Mouse (Mus musculus) hindbrain, embryonic 14.5 days (tissue): ENCODE results near the gene Fut1. TPM values are rescaled to one million over a fixed set of nuclear protein-coding genes. Genes with fewer than 3 reads are reported as not detected.
"Not testable (repeated sequence)": the region's sequence is repeated elsewhere in the genome, so short reads cannot be mapped to it uniquely, and the experiment has no call there.

Experiments used
- ATAC-seq: fragments of 200-750 bp; cut with Nextera tagmentation; 2 replicates; pipeline ENCODE4 v1.8.0; 2017; ENCODE audit warnings: moderate number of reproducible peaks, mild to moderate bottlenecking, moderate TSS enrichment, moderate library complexity; ENCODE audit not compliant: low FRiP score
- DNase-seq: peaks from one replicate; pipeline ENCODE4 v3.0.0-alpha.2; 2015; ENCODE audit warnings: low spot score
- H3K27ac ChIP-seq: fragments of 300-500 bp; sonication (generic); 2 replicates; pipeline ENCODE4 v1.5.1; 2014; ENCODE audit warnings: mild to moderate bottlenecking, moderate library complexity
- H3K27me3 ChIP-seq: fragments of 300-500 bp; sonication (generic); 2 replicates; pipeline ENCODE4 v1.6.1; 2014; ENCODE audit warnings: mild to moderate bottlenecking, low read length, mixed read lengths; ENCODE audit not compliant: control insufficient read depth, insufficient read depth
- H3K36me3 ChIP-seq: fragments of 300-500 bp; sonication (generic); replicated peaks from 2 replicates; pipeline ENCODE4 v1.6.1; 2014; ENCODE audit not compliant: control insufficient read depth, insufficient read depth
- H3K4me1 ChIP-seq: fragments of 300-500 bp; sonication (generic); replicated peaks from 2 replicates; pipeline ENCODE4 v1.6.1; 2014; ENCODE audit warnings: antibody characterized with exemption, low read length, mixed read lengths; ENCODE audit not compliant: control insufficient read depth, insufficient read depth
- H3K4me2 ChIP-seq: fragments of 300-500 bp; sonication (generic); replicated peaks from 2 replicates; pipeline ENCODE4 v1.6.1; 2014; ENCODE audit warnings: mild to moderate bottlenecking, moderate library complexity
- H3K4me3 ChIP-seq: fragments of 300-500 bp; sonication (generic); replicated peaks from 2 replicates; pipeline ENCODE4 v1.5.1; 2014; ENCODE audit warnings: mild to moderate bottlenecking, low read length
- H3K9ac ChIP-seq: fragments of 300-500 bp; sonication (generic); 2 replicates; pipeline ENCODE4 v1.6.1; 2014
- H3K9me3 ChIP-seq: fragments of 300-500 bp; sonication (generic); 2 replicates; pipeline ENCODE4 v1.6.1; 2016; ENCODE audit warnings: low read length; ENCODE audit not compliant: control insufficient read depth
- WGBS: fragments of 180-500 bp; shearing (Covaris S2); extraction: QIAGEN DNeasy Blood & Tissue Kit; methylation state at CpG from one replicate; pipeline ENCODE4 v1.1.7; 2014; 5-methylcytosine and 5-hydroxymethylcytosine counted together
- polyA plus RNA-seq: library from polyadenylated mRNA; unstranded; fragments of >200 nt; fragmentation: Nextera tagmentation; extraction: Ambion mirVana; gene quantifications from 2 replicates; pipeline ENCODE4 v1.2.1, GENCODE M21; 2014

Gene Fut1
- polyA plus RNA-seq, 1 experiment from 2014 or later = not detected

DNA sequence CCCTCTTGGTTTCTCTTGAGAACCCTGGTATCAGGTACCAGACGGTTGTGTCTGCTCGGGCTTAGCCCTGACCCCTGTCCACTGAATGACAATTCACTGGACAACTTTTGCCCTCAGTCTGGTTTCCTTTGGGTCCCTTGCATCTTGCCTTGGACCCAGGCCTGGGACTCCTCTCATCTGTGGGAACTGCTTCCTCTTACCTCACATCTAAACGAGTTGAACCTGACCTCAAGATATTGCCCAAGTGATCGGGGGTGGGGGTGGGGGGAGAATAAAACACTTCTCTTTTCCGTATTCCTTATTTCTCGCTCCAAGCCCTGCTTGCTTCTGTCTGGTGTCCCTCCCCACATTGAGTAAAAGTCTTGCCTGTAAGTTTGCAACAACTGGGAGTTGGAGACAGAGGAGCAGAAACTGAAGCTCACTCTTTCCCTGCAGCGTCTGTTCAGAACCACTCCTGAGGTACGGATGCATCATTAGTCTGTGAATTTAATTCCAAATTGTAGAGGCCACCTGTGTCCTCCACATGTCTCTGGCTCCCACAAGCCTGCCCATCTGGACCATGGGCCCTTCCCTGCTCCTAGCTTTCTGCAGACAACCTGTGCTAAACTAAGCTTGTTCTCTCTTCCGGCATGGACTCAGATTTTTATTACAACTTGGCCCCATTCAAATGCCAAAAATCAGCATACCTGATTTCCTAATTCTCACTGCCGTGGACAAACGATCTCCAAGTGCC, 43.8 kb downstream of the Fut1 start:
- H3K4me1 ChIP-seq = no peaks in the 10 kb centered on the region
- 85% methylated on average over 11 of the region's 11 CpGs for WGBS
- no peak overlapping the region for H3K4me3 ChIP-seq
- no peak overlapping the region for H3K4me2 ChIP-seq
- no peak overlapping the region for H3K9ac ChIP-seq
- ATAC-seq (no peak), DNase-seq (no peak)
- H3K27me3 ChIP-seq = no peaks in the 10 kb centered on the region
- H3K36me3 ChIP-seq = no peaks in the 10 kb centered on the region
- H3K27ac ChIP-seq = no peak overlapping the region
- no peaks in the 10 kb centered on the region for H3K9me3 ChIP-seq

DNA sequence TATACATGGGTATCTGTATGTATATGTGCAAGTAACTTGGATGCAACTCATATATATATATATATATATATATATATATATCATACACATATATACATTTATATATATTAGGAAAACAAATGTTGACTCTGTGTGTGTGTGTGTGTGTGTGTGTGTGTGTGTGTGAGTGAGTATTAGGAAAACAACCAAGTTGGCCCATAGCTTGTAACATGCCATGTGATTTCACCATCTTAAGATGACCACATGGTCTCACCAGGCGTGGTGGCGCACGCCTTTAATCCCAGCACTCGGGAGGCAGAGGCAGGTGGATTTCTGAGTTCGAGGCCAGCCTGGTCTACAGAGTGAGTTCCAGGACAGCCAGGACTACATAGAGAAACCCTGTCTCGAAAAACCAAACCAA, 44.6 kb downstream of the Fut1 start:
- H3K4me1 ChIP-seq, H3K36me3 ChIP-seq, H3K4me2 ChIP-seq, DNase-seq, ATAC-seq, H3K27ac ChIP-seq, H3K9ac ChIP-seq, H3K4me3 ChIP-seq, H3K27me3 ChIP-seq, H3K9me3 ChIP-seq: not testable (repeated sequence)
- 85% methylated on average over 6 of the region's 6 CpGs for WGBS

DNA sequence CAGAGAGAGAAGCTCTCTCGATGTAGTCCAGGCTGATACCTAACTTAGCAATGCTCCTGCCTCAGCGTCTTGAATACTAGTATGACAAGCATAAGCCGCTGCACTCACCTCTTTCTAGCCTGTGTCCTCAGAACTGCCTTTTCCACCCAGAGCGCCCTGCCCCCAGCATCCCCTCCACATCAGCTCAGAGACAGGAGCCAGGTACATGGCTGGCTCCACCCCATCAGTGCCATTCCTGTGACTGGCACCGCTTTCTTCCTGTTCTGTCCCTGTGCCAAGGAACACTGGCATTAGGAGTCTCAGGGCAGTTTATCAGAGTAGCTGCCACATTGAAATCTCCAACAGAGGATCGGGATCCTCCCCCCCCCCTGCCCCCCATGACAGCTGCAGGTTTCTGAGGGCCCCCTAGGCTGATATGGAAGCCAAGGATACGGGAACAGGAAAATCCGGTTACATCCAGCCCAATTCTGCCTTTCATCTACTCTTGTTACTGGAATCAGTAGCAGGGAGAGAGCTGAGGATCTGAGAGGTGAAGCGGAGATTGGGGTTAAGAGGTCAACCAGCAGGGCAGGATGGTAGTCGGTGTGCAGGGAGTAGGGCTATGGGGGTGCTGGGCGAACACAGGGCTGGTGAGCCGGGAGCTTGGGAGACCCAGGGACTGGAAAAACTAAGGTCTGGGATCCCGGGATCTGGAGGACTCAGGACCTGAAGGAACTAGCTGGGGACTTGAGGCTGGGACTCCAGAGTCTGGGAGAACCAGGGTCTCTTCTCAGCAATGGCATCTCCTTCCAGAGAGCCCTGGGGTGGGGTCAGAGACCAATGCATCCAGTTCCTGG, 48.4 kb downstream of the Fut1 start:
- 69% methylated on average over 13 of the region's 13 CpGs for WGBS

DNA sequence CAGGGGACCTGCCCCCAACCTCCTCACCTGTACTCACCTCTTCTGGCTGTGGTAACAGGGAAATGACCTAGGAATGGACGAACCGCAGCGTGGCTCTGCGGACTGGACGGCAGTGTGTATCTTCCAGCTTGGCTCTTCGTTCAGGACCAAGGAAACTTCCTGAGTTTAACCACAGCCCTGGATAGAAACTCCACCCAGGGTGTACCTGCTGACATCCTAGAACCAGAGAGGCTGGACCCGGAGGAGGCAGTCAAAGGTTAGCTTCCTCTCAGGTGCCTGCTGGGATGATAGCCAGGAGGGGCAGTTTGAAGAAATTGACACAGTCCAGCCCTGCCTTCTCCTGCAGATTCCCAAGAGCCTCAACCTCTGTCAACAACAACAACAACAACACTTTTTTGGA, 49.1 kb downstream of the Fut1 start, which contains the start of gene Fut2:
Fut2 (minus strand) TSS at position 234 of the 400 bp plus-strand sequence.
- no peaks in the 10 kb centered on the region for H3K4me1 ChIP-seq
- H3K27ac ChIP-seq = no peak within 1 kb of the TSS
- H3K4me2 ChIP-seq = no peak within 1 kb of the TSS
- 82% methylated on average over 7 of the region's 7 CpGs for WGBS
- H3K9me3 ChIP-seq = no peaks in the 10 kb centered on the region
- no peaks in the 10 kb centered on the region for H3K27me3 ChIP-seq
- H3K4me3 ChIP-seq = no peak within 1 kb of the TSS
- H3K36me3 ChIP-seq = no peaks in the 10 kb centered on the region
- no peak within 1 kb of the TSS for H3K9ac ChIP-seq
- no peak for DNase-seq
- no peak for ATAC-seq

More for the DNA sequence above, 48.4 kb downstream of the Fut1 start:
- ATAC-seq (no peak), DNase-seq (no peak)
- Histone ChIP-seq H3K27ac (no peak overlapping the region), H3K4me3 (no peak overlapping the region), H3K9me3 (no peaks in the 10 kb centered on the region), H3K9ac (no peak overlapping the region), H3K4me1 (no peaks in the 10 kb centered on the region), H3K36me3 (no peaks in the 10 kb centered on the region), H3K27me3 (no peaks in the 10 kb centered on the region), H3K4me2 (no peak overlapping the region)

DNA sequence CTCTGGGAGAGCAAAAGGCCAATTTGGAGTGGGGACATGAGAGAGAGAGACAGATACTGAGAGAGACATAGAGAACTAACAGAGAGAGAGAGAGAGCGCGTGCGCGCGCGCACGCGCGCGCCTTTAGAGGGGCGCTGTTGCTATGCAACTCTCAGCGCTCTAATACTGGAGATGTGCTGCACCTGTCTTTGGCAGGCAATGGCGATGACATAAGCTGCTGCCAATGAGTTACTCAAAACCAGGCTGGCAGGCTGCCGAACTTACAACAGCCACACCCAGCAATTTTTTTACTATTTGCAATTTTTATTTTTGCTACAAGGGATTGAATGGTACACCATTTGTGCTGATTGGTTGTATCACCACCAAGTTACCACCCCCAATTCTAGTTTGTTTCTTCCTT, 50.7 kb downstream of the Fut1 start:
- Histone ChIP-seq H3K9me3 (no peaks in the 10 kb centered on the region), H3K4me1 (no peaks in the 10 kb centered on the region), H3K4me2 (no peak overlapping the region), H3K27me3 (no peaks in the 10 kb centered on the region), H3K36me3 (no peaks in the 10 kb centered on the region), H3K27ac (no peak overlapping the region), H3K4me3 (no peak overlapping the region), H3K9ac (no peak overlapping the region)
- 78% methylated on average over 14 of the region's 14 CpGs for WGBS
- no peak for ATAC-seq
- no peak for DNase-seq

DNA sequence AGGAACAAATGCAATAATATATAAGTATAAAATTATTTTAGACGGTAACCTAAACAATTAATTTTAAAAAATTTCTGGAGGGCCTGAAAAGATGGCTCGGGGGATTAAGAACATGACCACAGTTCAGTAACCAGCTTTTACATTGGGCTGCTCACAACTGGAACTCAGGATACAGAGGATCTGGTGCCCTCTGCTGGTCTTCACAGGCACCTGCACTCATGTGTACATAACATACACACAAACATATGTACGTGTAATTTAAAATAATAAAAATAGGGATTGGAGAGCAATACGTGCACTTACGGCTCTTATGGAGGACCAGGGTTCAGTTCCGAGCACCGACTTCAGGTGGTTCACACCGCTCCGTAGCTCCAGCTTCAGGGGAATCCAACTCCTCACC, 51.8 kb downstream of the Fut1 start:
- H3K4me1 ChIP-seq = no peaks in the 10 kb centered on the region
- no peak overlapping the region for H3K27ac ChIP-seq
- DNase-seq (no peak), ATAC-seq (no peak)
- H3K9me3 ChIP-seq = no peaks in the 10 kb centered on the region
- H3K4me3 ChIP-seq = no peak overlapping the region
- no peak overlapping the region for H3K4me2 ChIP-seq
- WGBS = 94% methylated on average over 9 of the region's 9 CpGs
- H3K9ac ChIP-seq = no peak overlapping the region
- no peaks in the 10 kb centered on the region for H3K27me3 ChIP-seq
- H3K36me3 ChIP-seq = no peaks in the 10 kb centered on the region

Other genes starting within 250 kb of the Fut1 start
- 34.8 and 37.9 TPM in 2 replicates for gene Lin7b, start 246.7 kb upstream of the Fut1 start, polyA plus RNA-seq
- gene Snrnp70, start 221.5 kb upstream of the Fut1 start, polyA plus RNA-seq = 61.4 and 72.3 TPM in 2 replicates
- gene Kcna7, start 211.6 kb upstream of the Fut1 start, polyA plus RNA-seq = not detected in 2 replicates
- 0.13 TPM in 1 of 2 replicates, not detected in the other for gene Ntf5, start 203.6 kb upstream of the Fut1 start, polyA plus RNA-seq
- 1.2 and 2.0 TPM in 2 replicates for gene Lhb, start 196.5 kb upstream of the Fut1 start, polyA plus RNA-seq
- 17.8 and 21.6 TPM in 2 replicates for gene Gys1, start 182.4 kb upstream of the Fut1 start, polyA plus RNA-seq
- 83.9 and 93.5 TPM in 2 replicates for gene Ruvbl2, start 179.2 kb upstream of the Fut1 start, polyA plus RNA-seq
- 4,936 and 5,483 TPM in 2 replicates for gene Ftl1, start 157.4 kb upstream of the Fut1 start, polyA plus RNA-seq
- gene Bax, start 150.4 kb upstream of the Fut1 start, polyA plus RNA-seq = 182 and 190 TPM in 2 replicates
- gene Tulp2, start 135.4 kb upstream of the Fut1 start, polyA plus RNA-seq = 0.13 and 0.35 TPM in 2 replicates
- not detected in 2 replicates for gene Gm45808, start 130.5 kb upstream of the Fut1 start, polyA plus RNA-seq
- 2.8 and 3.6 TPM in 2 replicates for gene Dhdh, start 128.5 kb upstream of the Fut1 start, polyA plus RNA-seq
- 121 and 122 TPM in 2 replicates for gene Nucb1, start 106.9 kb upstream of the Fut1 start, polyA plus RNA-seq
- 12.9 and 13.0 TPM in 2 replicates for gene Ppp1r15a, start 91.0 kb upstream of the Fut1 start, polyA plus RNA-seq
- 1.4 and 2.3 TPM in 2 replicates for gene Plekha4, start 91.0 kb upstream of the Fut1 start, polyA plus RNA-seq
- gene Hsd17b14, start 62.4 kb upstream of the Fut1 start, polyA plus RNA-seq = 0.25 TPM in 1 of 2 replicates, not detected in the other
- 17.4 and 19.0 TPM in 2 replicates for gene Bcat2, start 47.1 kb upstream of the Fut1 start, polyA plus RNA-seq
- gene Fgf21, start 1.8 kb upstream of the Fut1 start, polyA plus RNA-seq = not detected in 2 replicates
- gene Izumo1, start 4.5 kb downstream of the Fut1 start, polyA plus RNA-seq = not detected in 2 replicates
- gene Rasip1, start 10.2 kb downstream of the Fut1 start, polyA plus RNA-seq = 17.2 and 18.3 TPM in 2 replicates
- gene Mamstr, start 22.7 kb downstream of the Fut1 start, polyA plus RNA-seq = 3.0 and 3.1 TPM in 2 replicates
- 0.07 and 0.11 TPM in 2 replicates for gene Fut2, start 49.1 kb downstream of the Fut1 start, polyA plus RNA-seq
- 1.0 and 1.3 TPM in 2 replicates for gene Ntn5, start 66.7 kb downstream of the Fut1 start, polyA plus RNA-seq
- 0.22 and 0.40 TPM in 2 replicates for gene Sec1, start 77.1 kb downstream of the Fut1 start, polyA plus RNA-seq
- gene Car11, start 82.6 kb downstream of the Fut1 start, polyA plus RNA-seq = 28.2 and 29.0 TPM in 2 replicates
- gene Dbp, start 87.8 kb downstream of the Fut1 start, polyA plus RNA-seq = 3.5 and 3.9 TPM in 2 replicates
- 578 and 674 TPM in 2 replicates for gene Rpl18, start 98.2 kb downstream of the Fut1 start, polyA plus RNA-seq
- gene Sphk2, start 100.7 kb downstream of the Fut1 start, polyA plus RNA-seq = 16.7 and 20.0 TPM in 2 replicates
- 0.17 TPM in 1 of 2 replicates, not detected in the other for gene Fam83e, start 103.9 kb downstream of the Fut1 start, polyA plus RNA-seq
- gene Spaca4, start 108.5 kb downstream of the Fut1 start, polyA plus RNA-seq = not detected in 2 replicates
- gene Lmtk3, start 166.4 kb downstream of the Fut1 start, polyA plus RNA-seq = 20.9 and 23.6 TPM in 2 replicates
- 5.2 and 7.3 TPM in 2 replicates for gene Sult2b1, start 167.4 kb downstream of the Fut1 start, polyA plus RNA-seq
- gene Cyth2, start 197.3 kb downstream of the Fut1 start, polyA plus RNA-seq = 237 and 242 TPM in 2 replicates
- gene Kcnj14, start 207.5 kb downstream of the Fut1 start, polyA plus RNA-seq = 1.3 TPM in 2 replicates
- gene Grwd1, start 213.7 kb downstream of the Fut1 start, polyA plus RNA-seq = 37.6 and 42.6 TPM in 2 replicates